In the genomic region with DNA sequence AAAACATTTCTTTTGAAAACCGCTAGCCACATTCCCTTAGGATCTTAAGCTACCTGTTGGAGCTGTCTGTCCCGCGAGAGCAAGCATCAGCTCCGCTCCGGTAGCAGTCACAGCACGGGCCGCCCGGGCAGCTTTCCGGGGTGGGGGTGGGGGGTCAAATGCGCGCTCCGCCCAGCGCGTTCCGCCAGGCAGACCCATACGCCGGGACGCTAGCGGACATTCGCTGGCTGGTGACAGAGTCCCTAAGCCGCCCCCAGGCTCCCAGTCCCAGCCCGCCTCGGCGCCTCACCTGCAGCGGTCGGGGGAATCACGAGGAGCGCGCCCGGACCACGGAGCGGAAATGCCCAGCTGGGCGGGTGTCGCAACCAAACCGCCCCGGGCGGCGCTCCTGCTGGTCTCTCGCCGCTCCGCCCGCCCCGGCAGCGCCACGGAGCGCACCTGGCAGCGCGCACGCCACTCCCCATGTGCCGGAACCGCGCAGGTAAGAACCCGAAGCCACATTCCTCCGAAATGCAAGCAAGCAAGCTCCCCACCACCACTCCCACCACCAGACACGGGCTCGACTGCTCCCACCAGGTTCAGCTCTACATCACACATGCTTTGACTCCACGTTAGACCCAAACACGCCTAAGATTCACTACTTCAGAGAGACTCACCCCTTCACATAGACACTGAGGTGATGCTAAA, we compare ENCODE assay signal across 8 mouse cellular contexts. TPM values are rescaled to one million over a fixed set of nuclear protein-coding genes. Genes with fewer than 3 reads are reported as not detected.
DNase-seq lines count a peak whose midpoint lies in the region; ATAC-seq and TF ChIP-seq lines count a peak whose summit lies in the region.

No protein-coding gene starts in this region.

- no peak for TF ChIP-seq POLR2A in bone marrow macrophage, adult 2 months (IDR thresholded peaks at IDR 0.05; ENCODE audit: borderline replicate concordance, low read depth, low read length)
- peak; percentile 49 for TF ChIP-seq POLR2A in embryonic fibroblast, embryonic 13.5 days (IDR thresholded peaks at IDR 0.05; ENCODE audit: low read depth, low read length)

- H3K4me1 ChIP-seq in bone marrow macrophage, adult 2 months (ENCODE audit: control insufficient read depth, insufficient read depth, low read length), result peaks cover 6% of the 10 kb centered on the region
- H3K4me1 ChIP-seq in embryonic fibroblast, embryonic 13.5 days (ENCODE audit: control insufficient read depth, insufficient read depth, low read length), result no peaks in the 10 kb centered on the region
- 0 out of 2 replicates have a peak, but pooled peaks cover 5% of the 10 kb centered on the region for H3K4me1 ChIP-seq in heart, embryonic 10.5 days
- no peaks in the 10 kb centered on the region for H3K4me1 ChIP-seq in kidney, embryonic 14.5 days (ENCODE audit: control insufficient read depth, insufficient read depth, low read length)
- H3K4me1 ChIP-seq in liver, embryonic 11.5 days (replicated peaks; ENCODE audit: control insufficient read depth, insufficient read depth, low read length), result no peaks in the 10 kb centered on the region

- no peak overlapping the region for H3K27ac ChIP-seq in bone marrow macrophage, adult 2 months (ENCODE audit: insufficient read depth, low read depth, low read length)
- H3K27ac ChIP-seq in embryonic fibroblast, embryonic 13.5 days (ENCODE audit: insufficient read depth, low read length), result peak overlapping the region; percentile 40; the same call in 1 of the 2 replicates
- peak overlapping the region; percentile 92 for H3K27ac ChIP-seq in heart, embryonic 10.5 days
- H3K27ac ChIP-seq in kidney, embryonic 14.5 days (ENCODE audit: low read depth, low read length), result 0 out of 2 replicates have a peak overlapping the region, but pooled peaks have one; percentile 6
- H3K27ac ChIP-seq in liver, embryonic 11.5 days (ENCODE audit: low read depth, low read length), result peak overlapping the region; percentile 13; the same call in 1 of the 2 replicates

- H3K9ac ChIP-seq in kidney, embryonic 14.5 days (ENCODE audit: low read depth, low read length), result peak overlapping the region; percentile 62
- H3K9ac ChIP-seq in liver, embryonic 11.5 days (ENCODE audit: low read depth, low read length), result peak overlapping the region; percentile 81

- ATAC-seq in kidney, embryonic 14.5 days (ENCODE audit: low FRiP score, low TSS enrichment), result peak; percentile 91
- ATAC-seq in liver, embryonic 11.5 days (replicated peaks; ENCODE audit: low FRiP score), result peak; percentile 87

- H3K36me3 ChIP-seq in heart, embryonic 10.5 days, result 0 out of 2 replicates have a peak, but pooled peaks cover 7% of the 10 kb centered on the region
- no peaks in the 10 kb centered on the region; the same call in 1 of the 2 replicates for H3K36me3 ChIP-seq in kidney, embryonic 14.5 days (ENCODE audit: control insufficient read depth, insufficient read depth, low read length)
- H3K36me3 ChIP-seq in liver, embryonic 11.5 days (ENCODE audit: control insufficient read depth, insufficient read depth, low read length), result no peaks in the 10 kb centered on the region

- H3K9me3 ChIP-seq in heart, embryonic 10.5 days, result no peaks in the 10 kb centered on the region
- H3K9me3 ChIP-seq in kidney, embryonic 14.5 days (ENCODE audit: control insufficient read depth, low read length), result peaks cover 7% of the 10 kb centered on the region; the same call in 1 of the 2 replicates
- H3K9me3 ChIP-seq in liver, embryonic 11.5 days (ENCODE audit: control insufficient read depth, low read length), result no peaks in the 10 kb centered on the region

- H3K27me3 ChIP-seq in heart, embryonic 10.5 days (ENCODE audit: insufficient read depth, poor library complexity, severe bottlenecking), result no peaks in the 10 kb centered on the region
- no peaks in the 10 kb centered on the region for H3K27me3 ChIP-seq in kidney, embryonic 14.5 days (ENCODE audit: control insufficient read depth, insufficient read depth, low read length)
- H3K27me3 ChIP-seq in liver, embryonic 11.5 days (replicated peaks; ENCODE audit: control insufficient read depth, insufficient read depth, low read length), result no peaks in the 10 kb centered on the region

- H3K4me3 ChIP-seq in bone marrow macrophage, adult 2 months (ENCODE audit: insufficient read depth, low read length), result peak overlapping the region; percentile 66
- H3K4me3 ChIP-seq in embryonic fibroblast, embryonic 13.5 days (ENCODE audit: insufficient read depth, low read length), result peak overlapping the region; percentile 69
- H3K4me3 ChIP-seq in heart, embryonic 10.5 days, result peak overlapping the region; percentile 84
- peak overlapping the region; percentile 64 for H3K4me3 ChIP-seq in kidney, embryonic 14.5 days (ENCODE audit: low read length)
- H3K4me3 ChIP-seq in liver, embryonic 11.5 days (ENCODE audit: low read depth, low read length), result peak overlapping the region; percentile 76

- no peak for TF ChIP-seq CTCF in bone marrow macrophage, adult 2 months (IDR thresholded peaks at IDR 0.05; ENCODE audit: low read depth, low read length)
- TF ChIP-seq CTCF in embryonic fibroblast, embryonic 13.5 days (IDR thresholded peaks at IDR 0.05; ENCODE audit: borderline replicate concordance, insufficient read depth, low read length), result no peak

- peak; percentile 79 for DNase-seq in CD4-positive helper T cell, adult 2 months (ENCODE audit: low read depth, low spot score)
- peak; percentile 84 for DNase-seq in heart, embryonic 10.5 days (ENCODE audit: low spot score)
- DNase-seq in liver, embryonic 11.5 days (ENCODE audit: low spot score), result peak; percentile 80
- DNase-seq in naive thymus-derived CD4-positive, alpha-beta T cell, adult 2 months (ENCODE audit: low read depth), result peak; percentile 73
- peak; percentile 63 to 86 for DNase-seq in spleen, postnatal 4 days (ENCODE audit: low spot score in 2 of 2)

- peak overlapping the region; percentile 92 for H3K4me2 ChIP-seq in kidney, embryonic 14.5 days (replicated peaks; ENCODE audit: low read depth, low read length)
- H3K4me2 ChIP-seq in liver, embryonic 11.5 days, result peak overlapping the region; percentile 90

- WGBS in heart, embryonic 10.5 days, result under 1% methylated on average over 58 of the region's 58 CpGs
- WGBS in kidney, embryonic 14.5 days, result under 1% methylated on average over 58 of the region's 58 CpGs
- 1% methylated on average over 58 of the region's 58 CpGs for WGBS in liver, embryonic 11.5 days

RNA-seq across cellular contexts. Expression of a gene that starts 0.6 kb away (rescaled TPM):
- 17.3 and 20.2 TPM in 2 replicates for polyA plus RNA-seq in bone marrow macrophage, adult 2 months (2012; ENCODE audit: insufficient read depth, insufficient read length, missing spikeins)
- polyA plus RNA-seq in embryonic fibroblast, embryonic 13.5 days (2011; ENCODE audit: insufficient read length, low read depth, missing spikeins), result 19.9 and 26.6 TPM in 2 replicates
- 10.8 and 11.0 TPM in 2 replicates for polyA plus RNA-seq in heart, embryonic 10.5 days (2016; fragmentation: Nextera tagmentation; extraction: Ambion mirVana)
- 14.2 and 16.4 TPM in 2 replicates for polyA plus RNA-seq in kidney, embryonic 14.5 days (2014; fragmentation: Nextera tagmentation; extraction: Ambion mirVana)
- polyA plus RNA-seq in liver, embryonic 11.5 days (2014; fragmentation: Nextera tagmentation; extraction: Ambion mirVana), result 16.9 and 18.8 TPM in 2 replicates
